Mouse (Mus musculus) embryo, embryonic 11.5 days (tissue): ENCODE data around the gene Prl8a1.

Experiments used
- DNase-seq: peaks from one replicate; pipeline ENCODE4 v3.0.0-alpha.2; 2012; ENCODE audit warnings: low read depth, low spot score

The Prl8a1 gene

DNA sequence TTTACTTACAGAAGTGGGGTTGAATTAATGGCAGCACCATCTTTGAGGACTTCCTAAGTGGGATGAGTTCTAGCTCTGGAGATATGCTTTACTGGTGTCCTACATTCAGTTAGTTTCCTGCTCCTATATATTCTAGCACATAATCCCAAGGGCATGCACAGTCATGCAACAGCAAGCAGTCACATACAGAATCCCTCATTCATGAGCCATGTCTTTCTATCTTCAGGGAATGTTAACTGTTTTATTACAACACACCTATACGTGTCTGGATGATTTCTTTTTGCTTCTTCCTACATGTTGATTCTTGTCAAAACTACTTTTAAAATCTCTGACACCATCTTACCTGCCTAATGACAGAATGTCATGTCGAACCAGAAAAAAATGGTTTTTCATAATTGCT lies at the start of gene Prl8a1:
Prl8a1 (minus strand) TSS at position 101 of the 400 bp plus-strand sequence.
- DNase-seq, result no peak

- no peak for DNase-seq
These were observed 28.5 kb upstream of the Prl8a1 start, which contains the start of gene Prl7b1 for GRCm38 (mm10) chr13:27610482-27610881. Prl7b1 (minus strand) TSS chr13:27610582.

DNA sequence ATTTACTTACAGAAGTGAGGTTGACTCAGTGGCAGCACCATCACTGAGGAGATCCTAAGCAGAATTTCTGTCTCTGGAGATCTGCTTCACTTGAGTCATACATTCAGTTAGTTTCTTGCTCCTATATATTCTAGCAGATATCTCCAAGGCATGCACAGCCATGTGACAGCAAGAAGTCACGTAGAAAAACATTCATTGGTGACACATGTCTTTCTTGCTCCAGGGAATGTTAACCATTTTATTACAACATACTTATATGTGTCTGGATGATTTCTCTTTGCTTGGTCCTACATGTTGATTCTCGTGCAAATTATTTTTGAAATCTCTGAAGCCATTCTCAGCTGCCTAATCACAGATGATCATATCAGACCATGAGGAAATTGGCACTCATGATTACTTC lies 17.5 kb downstream of the Prl8a1 start, which contains the start of gene Prl8a9:
Prl8a9 (minus strand) TSS at position 101 of the 400 bp plus-strand sequence.
- DNase-seq, result no peak

GRCm38 (mm10) chr13:27553336-27553735 lies 28.6 kb downstream of the Prl8a1 start:
- DNase-seq, result no peak
